Mouse (Mus musculus): ENCODE results near the gene Tbx1.

DNA sequence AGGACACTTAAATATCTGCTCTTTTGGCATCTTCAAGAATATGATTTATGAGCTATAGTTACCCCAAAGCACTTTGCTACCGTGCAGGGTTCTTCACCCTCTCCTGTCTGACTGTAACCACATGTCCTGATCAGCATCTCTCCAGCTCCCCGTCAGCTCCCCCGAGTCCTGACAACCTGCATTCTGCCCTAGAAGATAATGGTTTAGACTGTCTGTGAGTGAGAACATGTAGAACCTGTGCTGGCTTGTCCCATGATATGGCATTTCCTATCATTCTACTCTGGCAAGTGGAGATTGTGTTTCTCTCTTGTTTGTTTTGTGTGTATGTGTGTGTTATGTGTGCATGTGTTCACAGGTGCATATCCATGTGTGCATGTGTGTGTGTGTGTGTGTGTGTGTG, 7.5 kb upstream of the Tbx1 start:
- TF ChIP-seq EP300 (IDR thresholded peaks at IDR 0.05) (no peak), CTCF (IDR thresholded peaks at IDR 0.05) (no peak)

Data from lung, postnatal 0 days (tissue).